Mouse (Mus musculus) retina, postnatal 7 days (tissue): Measurements from ENCODE around the gene Plcl1.
"Not testable (repeated sequence)": the region's sequence is repeated elsewhere in the genome, so short reads cannot be mapped to it uniquely, and the experiment has no call there.

Experiments used
- DNase-seq: peaks from one replicate; pipeline ENCODE4 v3.0.0-alpha.2; 2012; ENCODE audit warnings: low read depth, low spot score

Gene Plcl1

DNA sequence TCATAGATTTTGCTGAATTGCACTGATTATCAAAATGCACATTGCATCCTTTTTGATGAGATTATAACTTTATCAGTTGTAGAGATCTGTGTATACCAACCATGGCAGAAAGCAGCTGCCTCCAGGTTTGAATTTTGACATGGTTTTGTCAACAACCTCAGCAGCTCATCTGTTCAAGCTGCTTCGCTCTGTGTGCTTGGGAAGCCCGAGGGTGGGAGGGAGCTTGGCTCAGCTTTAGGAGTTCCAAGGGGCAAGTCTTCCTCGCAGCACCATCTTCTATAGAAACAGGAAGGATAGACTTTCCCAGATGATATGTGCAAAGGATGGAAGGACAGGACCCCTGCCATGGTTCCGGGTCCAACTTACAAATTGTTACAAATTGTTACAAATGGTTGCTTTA lies 32.9 kb downstream of the Plcl1 start:
- no peak for DNase-seq

DNA sequence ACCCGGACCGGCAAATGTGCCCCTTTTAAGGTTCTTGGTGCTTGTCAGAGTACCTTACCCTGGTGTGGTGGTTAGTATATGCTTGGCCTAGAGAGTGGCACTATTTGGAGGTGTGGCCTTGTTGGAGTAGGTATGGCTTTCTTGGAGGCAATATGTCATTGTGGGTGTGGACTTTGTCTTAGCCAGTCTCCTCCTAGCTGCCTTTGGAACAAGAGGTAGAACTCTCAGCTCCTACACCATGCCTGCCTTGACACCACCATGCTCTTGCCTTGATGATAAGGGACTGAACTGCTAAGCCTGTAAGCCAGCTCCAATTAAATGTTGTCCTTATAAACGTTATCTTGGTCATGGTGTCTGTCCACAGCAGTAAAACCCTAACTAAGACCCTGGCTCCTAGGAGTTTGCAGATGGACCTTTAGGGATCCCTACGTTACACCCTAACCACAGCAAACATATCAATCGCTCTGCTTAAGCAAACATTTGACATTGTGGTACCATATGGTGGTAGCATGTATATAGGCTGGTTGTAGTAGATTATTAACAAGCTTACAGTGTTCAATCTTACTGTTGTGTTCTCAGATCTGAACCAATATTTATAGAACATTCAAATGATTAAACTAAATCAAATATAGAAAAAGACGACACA lies 39.4 kb downstream of the Plcl1 start:
- DNase-seq, result no peak

- DNase-seq, result no peak
Measured at GRCm38 (mm10) chr1:55445689-55446044, 39.9 kb downstream of the Plcl1 start.

GRCm38 (mm10) chr1:55446273-55446672 lies 40.6 kb downstream of the Plcl1 start:
- no peak for DNase-seq

DNA sequence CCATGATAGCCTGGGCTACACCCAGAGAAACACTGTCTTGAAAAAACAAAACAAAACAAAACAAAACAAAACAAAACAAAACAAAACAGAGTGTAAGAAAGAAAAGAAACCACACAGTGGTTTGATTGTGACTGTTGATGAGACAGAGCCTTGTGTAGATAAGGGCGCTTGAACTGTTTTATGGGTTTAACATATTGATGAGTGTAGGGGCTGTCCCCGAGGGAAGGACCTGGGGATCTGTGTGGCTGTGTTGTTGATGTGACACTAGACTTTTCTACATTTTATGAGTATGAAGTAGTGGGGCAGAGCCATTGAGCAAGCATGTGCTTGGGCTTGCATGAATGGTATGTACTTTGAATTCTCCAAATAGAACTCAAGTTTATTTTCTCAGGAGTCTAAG lies 41.2 kb downstream of the Plcl1 start:
- DNase-seq, result no peak

GRCm38 (mm10) chr1:55447661-55448060 lies 41.9 kb downstream of the Plcl1 start:
- no peak for DNase-seq

DNA sequence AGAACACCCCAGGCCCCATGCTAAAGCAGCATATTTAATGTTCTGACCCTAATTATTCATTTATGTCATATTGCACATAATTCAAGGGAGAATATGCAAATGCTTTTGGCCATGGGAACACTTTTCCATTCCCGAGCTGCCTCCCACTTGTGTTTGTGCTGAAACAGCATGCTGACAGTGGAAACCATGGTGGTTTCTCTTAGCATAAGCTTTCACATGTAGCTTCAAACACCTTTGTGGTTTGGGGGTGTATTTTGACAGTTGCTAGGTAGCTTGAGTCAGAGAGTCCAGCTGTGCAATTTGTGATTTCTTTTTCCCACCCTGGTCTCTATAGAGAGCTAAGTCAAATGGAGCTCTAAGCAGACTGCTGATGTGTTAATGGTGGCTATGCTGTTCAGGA lies 42.4 kb downstream of the Plcl1 start:
- DNase-seq, result no peak

GRCm38 (mm10) chr1:55449779-55450178 lies 44.1 kb downstream of the Plcl1 start:
- DNase-seq, result no peak

DNA sequence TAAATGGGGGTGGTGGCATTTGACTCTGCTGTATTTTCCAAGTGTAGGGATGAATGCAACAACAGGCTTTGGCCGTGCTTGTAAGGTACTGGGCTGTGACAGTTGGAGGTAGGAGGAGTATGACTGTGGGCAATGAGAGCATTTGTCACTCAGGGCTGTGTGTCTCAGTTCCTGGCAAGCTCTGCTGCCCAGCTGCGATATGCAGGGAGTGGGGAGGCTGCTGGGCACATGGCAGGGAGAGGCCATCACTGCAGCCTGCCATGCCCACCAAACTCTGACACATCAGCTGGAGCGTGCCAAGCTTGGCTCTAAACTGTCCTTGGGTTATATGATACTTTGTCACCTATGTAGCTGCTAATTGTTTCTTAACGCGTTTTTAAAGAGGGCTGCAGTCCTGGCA lies 48.4 kb downstream of the Plcl1 start:
- no peak for DNase-seq

GRCm38 (mm10) chr1:55462301-55462700 lies 56.6 kb downstream of the Plcl1 start:
- no peak for DNase-seq

GRCm38 (mm10) chr1:55473756-55474155 lies 68.0 kb downstream of the Plcl1 start:
- DNase-seq, result no peak

DNA sequence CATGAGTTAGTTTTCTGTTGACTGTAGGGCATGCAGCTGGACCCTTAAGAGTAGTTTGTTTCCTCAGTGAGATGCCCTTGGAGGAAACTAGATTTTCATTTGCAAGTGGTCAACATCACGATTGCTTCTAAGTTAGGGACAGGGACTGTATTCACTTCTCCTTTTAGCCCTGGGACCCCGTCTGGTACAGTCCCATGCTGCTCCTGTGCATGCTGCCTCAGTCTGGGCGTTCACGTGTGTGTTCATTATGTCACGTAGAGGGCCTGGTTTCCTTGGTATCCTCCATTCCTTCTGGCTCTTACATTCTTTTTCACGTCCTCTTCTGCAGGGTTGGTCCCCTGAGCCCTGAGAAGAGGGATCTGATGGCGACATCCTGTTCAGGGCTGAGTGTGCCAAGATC lies 69.3 kb downstream of the Plcl1 start:
- no peak for DNase-seq

- DNase-seq, result not testable (repeated sequence)
Measured at GRCm38 (mm10) chr1:55487371-55487770, 81.7 kb downstream of the Plcl1 start.

DNA sequence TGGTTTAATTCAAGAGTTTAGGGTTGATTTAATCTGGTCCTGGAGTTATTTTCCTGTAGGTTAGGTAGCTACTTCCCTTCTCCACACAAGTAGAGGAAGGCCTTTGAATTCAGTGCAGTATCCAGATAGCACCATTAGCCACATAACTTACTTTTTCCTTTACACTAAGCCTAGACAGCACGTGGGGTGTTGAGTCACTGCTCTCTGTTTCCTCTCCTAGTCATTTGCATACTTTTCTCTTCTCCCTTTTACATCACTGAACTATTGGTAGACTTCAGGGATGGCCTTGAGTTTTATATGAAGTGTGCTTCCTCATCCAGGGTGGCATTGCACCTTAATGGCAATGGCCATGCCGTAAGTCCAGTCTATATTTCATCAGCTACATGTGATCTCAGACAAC lies 82.5 kb downstream of the Plcl1 start:
- no peak for DNase-seq

DNA sequence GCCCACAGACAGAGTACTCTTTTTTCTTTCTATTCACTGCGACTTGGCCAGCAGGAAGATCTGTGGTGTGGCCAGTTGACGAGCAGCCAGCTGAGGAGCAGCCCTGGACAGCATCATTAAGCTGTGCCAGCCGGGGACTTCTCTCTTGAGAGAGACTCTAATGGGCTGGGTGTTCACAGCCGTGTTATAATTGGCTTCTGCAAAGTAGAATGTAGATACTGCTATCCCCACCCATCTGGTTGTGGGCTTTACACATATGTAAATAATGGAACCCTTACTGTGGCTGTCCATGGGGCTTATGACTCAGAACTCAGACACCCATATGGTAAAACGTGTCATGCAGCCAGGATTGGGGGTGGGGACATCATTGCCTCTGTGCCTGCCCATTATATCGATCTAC lies 83.6 kb downstream of the Plcl1 start:
- no peak for DNase-seq

DNA sequence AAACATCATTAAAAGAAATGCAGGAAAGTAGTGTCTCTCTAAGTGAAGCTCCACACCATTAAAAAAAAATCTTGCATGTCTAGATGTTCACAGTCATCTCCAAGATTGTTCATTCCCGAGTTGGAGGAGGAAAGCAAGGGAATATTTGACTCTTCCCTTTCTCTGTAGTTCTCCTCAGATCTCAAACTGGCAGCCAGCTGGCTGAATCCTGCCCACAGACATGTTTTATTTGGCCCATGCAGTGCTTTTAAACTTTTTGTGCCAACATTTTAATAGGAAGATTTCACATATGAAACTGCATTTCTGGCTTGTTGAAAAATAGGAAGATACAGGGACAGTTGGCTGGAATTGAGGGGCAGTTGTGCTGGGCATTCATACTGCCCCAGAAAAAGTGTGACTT lies 94.2 kb downstream of the Plcl1 start:
- DNase-seq, result no peak

GRCm38 (mm10) chr1:55500981-55501682 lies 95.4 kb downstream of the Plcl1 start:
- no peak for DNase-seq

DNA sequence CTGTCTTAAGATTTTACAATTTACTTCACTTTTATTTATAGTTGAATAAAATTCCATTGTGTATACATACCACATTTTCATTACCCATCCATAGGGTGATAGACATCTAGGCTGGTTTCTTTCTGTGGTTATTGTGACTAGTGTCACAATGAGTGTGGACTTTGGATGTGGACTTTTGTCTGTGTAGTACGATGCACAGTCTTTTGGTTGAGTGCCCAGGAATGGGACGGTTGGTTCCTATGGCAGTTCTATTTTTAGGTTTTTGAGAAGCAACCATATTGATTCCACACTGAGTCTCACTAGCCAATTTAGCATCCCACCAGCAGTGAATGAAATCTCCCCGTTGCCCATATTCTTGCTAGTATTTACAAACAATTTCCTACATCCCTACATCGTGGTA lies 100.1 kb downstream of the Plcl1 start:
- no peak for DNase-seq

DNA sequence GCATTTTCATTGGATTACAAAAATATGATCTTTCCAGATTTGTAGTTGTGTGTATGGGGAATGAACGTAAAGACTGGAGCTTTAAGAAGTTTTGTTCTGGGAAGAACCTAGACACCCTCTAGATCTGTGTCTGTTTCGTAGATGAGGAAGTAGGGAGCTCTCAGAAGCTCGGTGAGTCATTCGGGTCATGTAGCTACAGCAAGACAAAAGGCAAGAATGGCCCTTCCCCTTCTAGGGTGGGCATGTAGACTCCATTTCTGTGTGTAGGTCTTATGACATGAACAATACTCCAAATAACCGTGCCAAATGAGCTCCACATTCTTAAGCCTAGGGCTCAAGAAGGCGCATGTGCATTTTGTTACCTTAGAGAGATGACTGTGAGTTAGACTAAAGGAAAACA lies 101.3 kb downstream of the Plcl1 start:
- no peak for DNase-seq

DNA sequence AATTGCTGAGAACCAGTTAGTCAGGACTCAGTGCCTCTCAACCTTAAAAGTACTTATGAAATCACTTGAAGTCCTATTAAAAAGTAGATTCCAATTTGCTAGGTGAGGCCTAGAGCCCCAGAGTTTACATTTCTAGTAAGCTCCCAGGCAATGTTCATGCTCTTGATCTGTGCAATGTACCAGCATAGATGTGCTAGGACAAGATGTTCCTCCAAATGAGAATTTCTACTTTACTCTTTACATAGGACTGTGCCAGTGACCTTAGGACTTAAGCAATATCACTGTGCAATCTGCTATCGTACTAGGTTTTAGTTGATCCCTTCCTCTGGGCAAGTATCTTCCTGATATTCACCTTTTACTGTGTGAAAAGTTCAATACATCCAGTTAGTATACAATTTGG lies 103.9 kb downstream of the Plcl1 start:
- no peak for DNase-seq

GRCm38 (mm10) chr1:55512165-55512564 lies 106.4 kb downstream of the Plcl1 start:
- DNase-seq, result no peak

- DNase-seq, result not testable (repeated sequence)
Measured at GRCm38 (mm10) chr1:55512799-55513198, 107.1 kb downstream of the Plcl1 start.

DNA sequence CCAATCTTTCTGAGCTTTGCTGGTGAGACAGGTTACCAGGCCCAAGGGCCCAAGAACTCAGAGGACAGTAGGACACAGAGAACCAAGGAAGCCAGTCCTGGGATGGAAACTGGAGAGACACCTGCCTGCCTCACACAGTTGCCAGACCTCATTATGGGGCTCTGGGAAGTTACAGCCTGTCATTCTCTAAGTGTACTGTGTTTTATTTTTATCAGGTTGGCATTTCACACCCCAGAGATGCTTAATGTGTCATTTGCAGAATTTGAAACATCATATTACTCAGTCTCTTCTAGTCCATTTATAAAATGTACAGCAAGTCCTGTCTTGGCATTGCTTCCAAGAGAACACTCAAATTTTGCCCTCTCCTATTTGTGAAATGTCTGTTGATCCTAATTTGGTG lies 111.5 kb downstream of the Plcl1 start:
- no peak for DNase-seq

DNA sequence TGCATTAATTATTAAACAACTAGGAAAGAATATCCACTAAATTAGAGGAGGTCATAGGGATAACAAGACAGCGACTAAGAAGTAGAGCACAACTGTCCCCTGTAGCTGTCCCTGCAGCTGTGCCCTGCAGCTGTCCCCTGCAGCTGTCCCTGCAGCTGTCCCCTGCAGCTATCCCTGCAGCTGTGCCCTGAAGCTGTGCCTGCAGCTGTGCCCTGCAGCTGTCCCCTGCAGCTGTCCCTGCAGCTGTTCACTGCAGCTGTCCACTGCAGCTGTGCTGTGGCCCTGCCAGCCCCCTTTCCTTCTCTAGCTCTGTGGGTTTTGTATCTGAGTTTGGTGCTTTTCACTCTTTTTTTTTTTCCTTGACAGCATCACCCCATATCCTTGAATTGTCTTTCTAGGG lies 118.2 kb downstream of the Plcl1 start:
- no peak for DNase-seq
